Mouse (Mus musculus) limb, embryonic 10.5 days (tissue): ENCODE data around the gene Nbr1. TPM values are rescaled to one million over a fixed set of nuclear protein-coding genes. Genes with fewer than 3 reads are reported as not detected.
A peak's percentile ranks its signal among the peaks of the same experiment; 100 is the strongest.

Experiments used
- DNase-seq: peaks from one replicate; pipeline ENCODE4 v3.0.0-alpha.2; 2017; ENCODE audit warnings: low spot score
- H3K27ac ChIP-seq: fragments of 300-500 bp; sonication (generic); 2 replicates; pipeline ENCODE4 v1.5.1; 2016; ENCODE audit warnings: mild to moderate bottlenecking
- H3K27me3 ChIP-seq: fragments of 300-500 bp; sonication (generic); 2 replicates; pipeline ENCODE4 v1.6.1; 2016; ENCODE audit warnings: low read depth, mild to moderate bottlenecking; ENCODE audit not compliant: poor library complexity, severe bottlenecking
- H3K36me3 ChIP-seq: fragments of 300-500 bp; sonication (generic); 2 replicates; pipeline ENCODE4 v1.6.1; 2016; ENCODE audit warnings: mild to moderate bottlenecking, moderate library complexity
- H3K4me1 ChIP-seq: fragments of 300-500 bp; sonication (generic); 2 replicates; pipeline ENCODE4 v1.6.1; 2016
- H3K4me3 ChIP-seq: fragments of 300-500 bp; sonication (generic); 2 replicates; pipeline ENCODE4 v1.5.1; 2016; ENCODE audit warnings: mild to moderate bottlenecking, moderate library complexity
- H3K9me3 ChIP-seq: fragments of 300-500 bp; sonication (generic); replicated peaks from 2 replicates; pipeline ENCODE4 v1.6.1; 2016; ENCODE audit warnings: mild to moderate bottlenecking
- WGBS: fragments of 180-500 bp; shearing (Covaris S2); methylation state at CpG from one replicate; pipeline ENCODE4 v1.1.7; 2016; 5-methylcytosine and 5-hydroxymethylcytosine counted together
- polyA plus RNA-seq: library from polyadenylated mRNA; unstranded; fragments of >200 nt; fragmentation: Nextera tagmentation; extraction: Ambion mirVana; gene quantifications from 2 replicates; pipeline ENCODE4 v1.2.1, GENCODE M21; 2016

Nbr1 gene
- 51.7 and 73.2 TPM in 2 replicates for polyA plus RNA-seq

GRCm38 (mm10) chr11:101551751-101552475 is at the start of gene Nbr1, which contains the start of gene Brca1:
TSS of gene Nbr1 (plus strand) at chr11:101552149.
TSS of gene Brca1 (minus strand) at chr11:101551955.
- H3K4me3 ChIP-seq = peak within 1 kb of the TSS; percentile 81
- H3K27ac ChIP-seq = peak within 1 kb of the TSS; percentile 93
- no peaks in the 10 kb centered on the region for H3K9me3 ChIP-seq
- under 1% methylated on average over 43 of the region's 43 CpGs for WGBS
- H3K27me3 ChIP-seq = no peaks in the 10 kb centered on the region
- peak; percentile 97 for DNase-seq
- H3K36me3 ChIP-seq = peaks cover 49% of the 10 kb centered on the region
- H3K4me1 ChIP-seq = peaks cover 19% of the 10 kb centered on the region

- 96% methylated on average over 5 of the region's 5 CpGs for WGBS
- no peaks in the 10 kb centered on the region for H3K27me3 ChIP-seq
- peaks cover 98% of the 10 kb centered on the region for H3K36me3 ChIP-seq
- no peaks in the 10 kb centered on the region for H3K9me3 ChIP-seq
- H3K4me3 ChIP-seq = no peak overlapping the region
- no peak overlapping the region for H3K27ac ChIP-seq
- H3K4me1 ChIP-seq = no peaks in the 10 kb centered on the region
- no peak for DNase-seq
These were observed 45.6 kb upstream of the Nbr1 start for GRCm38 (mm10) chr11:101506269-101506780.

GRCm38 (mm10) chr11:101507090-101507489 is 44.9 kb upstream of the Nbr1 start:
- H3K4me3 ChIP-seq = no peak overlapping the region
- no peaks in the 10 kb centered on the region for H3K9me3 ChIP-seq
- WGBS = 96% methylated on average over 7 of the region's 7 CpGs
- no peak for DNase-seq
- peaks cover 98% of the 10 kb centered on the region for H3K36me3 ChIP-seq
- H3K27me3 ChIP-seq = no peaks in the 10 kb centered on the region
- no peak overlapping the region for H3K27ac ChIP-seq
- H3K4me1 ChIP-seq = no peaks in the 10 kb centered on the region

DNA sequence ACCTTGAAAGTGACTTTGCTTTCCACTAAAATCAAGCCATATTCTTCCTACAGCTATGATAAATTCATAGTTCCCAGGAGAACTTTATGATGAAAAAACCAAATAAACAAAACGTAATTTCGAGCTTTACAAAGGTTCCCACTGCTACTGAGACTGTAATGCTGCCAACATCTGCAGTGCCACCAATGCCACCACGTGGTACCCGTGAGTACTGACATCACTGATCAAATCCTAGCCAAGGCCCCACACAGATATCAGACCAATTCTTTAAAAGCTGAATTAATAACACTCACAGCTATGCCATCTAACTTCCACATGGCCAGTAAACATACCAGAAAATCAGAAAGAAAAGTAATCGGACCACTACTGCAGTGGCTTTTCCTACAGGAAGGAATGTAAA is 33.0 kb upstream of the Nbr1 start:
- H3K27me3 ChIP-seq = no peaks in the 10 kb centered on the region
- no peaks in the 10 kb centered on the region for H3K9me3 ChIP-seq
- peaks cover 80% of the 10 kb centered on the region for H3K36me3 ChIP-seq
- no peak for DNase-seq
- no peaks in the 10 kb centered on the region for H3K4me1 ChIP-seq
- no peak overlapping the region for H3K27ac ChIP-seq
- 84% methylated on average over 5 of the region's 5 CpGs for WGBS
- no peak overlapping the region for H3K4me3 ChIP-seq

GRCm38 (mm10) chr11:101519364-101519763 is 32.6 kb upstream of the Nbr1 start:
- no peak for DNase-seq
- Histone ChIP-seq H3K27ac (no peak overlapping the region), H3K27me3 (no peaks in the 10 kb centered on the region), H3K9me3 (no peaks in the 10 kb centered on the region), H3K36me3 (peaks cover 80% of the 10 kb centered on the region), H3K4me1 (no peaks in the 10 kb centered on the region), H3K4me3 (no peak overlapping the region)
- WGBS = 90% methylated on average over 6 of the region's 6 CpGs

GRCm38 (mm10) chr11:101524446-101524845 is 27.5 kb upstream of the Nbr1 start:
- Histone ChIP-seq H3K27me3 (no peaks in the 10 kb centered on the region), H3K36me3 (peaks cover 93% of the 10 kb centered on the region), H3K4me3 (no peak overlapping the region), H3K9me3 (no peaks in the 10 kb centered on the region), H3K27ac (no peak overlapping the region), H3K4me1 (no peaks in the 10 kb centered on the region)
- DNase-seq = no peak
- WGBS = 95% methylated on average over 8 of the region's 8 CpGs

DNA sequence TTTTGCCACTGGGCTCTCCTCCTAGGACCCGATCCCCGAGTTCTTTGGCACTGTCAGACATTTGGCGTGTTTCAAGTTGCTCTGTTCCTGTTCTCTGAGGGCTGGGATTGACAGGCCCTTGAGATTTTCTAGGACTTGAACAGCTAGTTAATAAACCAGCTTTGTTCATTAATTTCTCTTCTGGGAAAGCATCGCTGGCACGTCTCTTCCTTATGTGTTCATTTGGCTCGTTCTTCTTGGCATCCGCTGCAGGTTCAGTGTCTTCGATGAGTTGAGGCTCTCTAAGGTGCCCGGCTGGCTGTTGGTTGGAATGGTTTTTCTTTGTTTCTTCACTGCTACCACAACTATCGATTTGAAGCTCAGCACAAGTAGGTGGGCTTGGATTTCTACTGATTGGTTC is 26.9 kb upstream of the Nbr1 start:
- H3K4me3 ChIP-seq = no peak overlapping the region
- H3K27me3 ChIP-seq = no peaks in the 10 kb centered on the region
- no peak for DNase-seq
- H3K4me1 ChIP-seq = no peaks in the 10 kb centered on the region
- WGBS = 95% methylated on average over 10 of the region's 10 CpGs
- peaks cover 93% of the 10 kb centered on the region for H3K36me3 ChIP-seq
- no peak overlapping the region for H3K27ac ChIP-seq
- H3K9me3 ChIP-seq = no peaks in the 10 kb centered on the region

- Histone ChIP-seq H3K27ac (no peak overlapping the region), H3K27me3 (no peaks in the 10 kb centered on the region), H3K9me3 (no peaks in the 10 kb centered on the region), H3K4me1 (no peaks in the 10 kb centered on the region), H3K36me3 (peaks cover 99% of the 10 kb centered on the region), H3K4me3 (no peak overlapping the region)
- DNase-seq = no peak
- 96% methylated on average over 9 of the region's 9 CpGs for WGBS
These were observed 25.9 kb upstream of the Nbr1 start for GRCm38 (mm10) chr11:101525936-101526595.

GRCm38 (mm10) chr11:101526686-101527085 is 25.3 kb upstream of the Nbr1 start:
- H3K4me3 ChIP-seq = no peak overlapping the region
- no peaks in the 10 kb centered on the region for H3K9me3 ChIP-seq
- H3K36me3 ChIP-seq = peaks cover 100% of the 10 kb centered on the region
- no peak overlapping the region for H3K27ac ChIP-seq
- no peaks in the 10 kb centered on the region for H3K4me1 ChIP-seq
- no peak for DNase-seq
- WGBS = 92% methylated on average over 4 of the region's 4 CpGs
- H3K27me3 ChIP-seq = no peaks in the 10 kb centered on the region

- DNase-seq = no peak
- no peak overlapping the region for H3K27ac ChIP-seq
- H3K4me3 ChIP-seq = no peak overlapping the region
- no peaks in the 10 kb centered on the region for H3K9me3 ChIP-seq
- 94% methylated on average over 9 of the region's 9 CpGs for WGBS
- no peaks in the 10 kb centered on the region for H3K27me3 ChIP-seq
- H3K4me1 ChIP-seq = no peaks in the 10 kb centered on the region
- peaks cover 90% of the 10 kb centered on the region for H3K36me3 ChIP-seq
These were observed 8.4 kb upstream of the Nbr1 start for GRCm38 (mm10) chr11:101543533-101543932.

DNA sequence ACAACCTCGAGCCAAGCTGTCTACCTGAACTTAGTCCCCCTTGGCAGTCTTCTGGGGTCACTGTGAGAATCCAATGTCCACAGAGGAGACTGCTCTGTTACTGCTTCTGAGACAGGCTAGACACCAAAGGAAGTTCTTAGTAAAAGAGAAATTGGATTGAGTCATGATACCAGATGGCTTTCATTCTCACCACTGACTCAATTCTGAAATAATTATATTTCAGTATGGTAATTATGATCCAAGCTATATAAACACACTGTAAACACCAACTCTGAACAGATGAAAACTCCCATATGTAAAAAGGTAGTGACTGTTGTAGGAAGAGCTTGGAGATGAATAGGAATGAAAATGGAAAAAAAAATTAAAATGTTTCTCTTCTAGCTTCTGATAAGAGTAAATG is 7.8 kb upstream of the Nbr1 start:
- Histone ChIP-seq H3K9me3 (no peaks in the 10 kb centered on the region), H3K36me3 (peaks cover 92% of the 10 kb centered on the region), H3K27ac (no peak overlapping the region), H3K4me3 (no peak overlapping the region), H3K27me3 (no peaks in the 10 kb centered on the region), H3K4me1 (no peaks in the 10 kb centered on the region)
- no peak for DNase-seq
- 86% methylated on average over 1 of the region's 1 CpGs for WGBS

GRCm38 (mm10) chr11:101548526-101548925 is 3.4 kb upstream of the Nbr1 start:
- no peak overlapping the region for H3K27ac ChIP-seq
- no peaks in the 10 kb centered on the region for H3K9me3 ChIP-seq
- peaks cover 10% of the 10 kb centered on the region for H3K4me1 ChIP-seq
- peaks cover 62% of the 10 kb centered on the region for H3K36me3 ChIP-seq
- no peaks in the 10 kb centered on the region for H3K27me3 ChIP-seq
- no peak for DNase-seq
- H3K4me3 ChIP-seq = no peak overlapping the region
